Mouse (Mus musculus) lung, postnatal 0 days (tissue): ENCODE measurements around the gene Cct8.

Experiments used
- CTCF ChIP-seq: IDR thresholded peaks from 2 replicates; pipeline ENCODE4 v1.5.1; 2016; ENCODE audit warnings: antibody characterized with exemption, mild to moderate bottlenecking
- EP300 ChIP-seq: IDR thresholded peaks from 2 replicates; pipeline ENCODE4 v1.6.1; 2016; ENCODE audit warnings: antibody characterized with exemption, mild to moderate bottlenecking, control low read depth

DNA sequence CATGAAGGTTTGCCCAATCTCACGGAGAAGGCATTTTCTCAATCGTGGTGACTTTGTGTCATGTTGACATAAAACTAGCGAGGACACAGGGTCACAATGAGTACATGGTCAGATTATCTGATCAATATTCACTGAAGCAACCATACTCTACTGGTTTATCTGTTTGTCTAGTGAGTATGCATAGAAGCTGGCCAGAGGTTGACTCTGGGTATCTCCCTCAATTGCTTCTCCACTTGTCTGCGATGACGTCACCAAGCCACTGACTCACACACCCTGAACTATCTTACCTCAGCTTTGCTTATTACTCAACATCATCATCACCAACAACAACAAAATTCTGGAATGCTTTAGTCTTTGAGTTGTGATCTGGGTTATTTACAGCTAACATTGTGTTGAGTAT lies 28.6 kb upstream of the Cct8 start:
- no peak for TF ChIP-seq CTCF
- no peak for TF ChIP-seq EP300
